Comparison of ENCODE assay signal across 9 mouse cellular contexts in the genomic region with DNA sequence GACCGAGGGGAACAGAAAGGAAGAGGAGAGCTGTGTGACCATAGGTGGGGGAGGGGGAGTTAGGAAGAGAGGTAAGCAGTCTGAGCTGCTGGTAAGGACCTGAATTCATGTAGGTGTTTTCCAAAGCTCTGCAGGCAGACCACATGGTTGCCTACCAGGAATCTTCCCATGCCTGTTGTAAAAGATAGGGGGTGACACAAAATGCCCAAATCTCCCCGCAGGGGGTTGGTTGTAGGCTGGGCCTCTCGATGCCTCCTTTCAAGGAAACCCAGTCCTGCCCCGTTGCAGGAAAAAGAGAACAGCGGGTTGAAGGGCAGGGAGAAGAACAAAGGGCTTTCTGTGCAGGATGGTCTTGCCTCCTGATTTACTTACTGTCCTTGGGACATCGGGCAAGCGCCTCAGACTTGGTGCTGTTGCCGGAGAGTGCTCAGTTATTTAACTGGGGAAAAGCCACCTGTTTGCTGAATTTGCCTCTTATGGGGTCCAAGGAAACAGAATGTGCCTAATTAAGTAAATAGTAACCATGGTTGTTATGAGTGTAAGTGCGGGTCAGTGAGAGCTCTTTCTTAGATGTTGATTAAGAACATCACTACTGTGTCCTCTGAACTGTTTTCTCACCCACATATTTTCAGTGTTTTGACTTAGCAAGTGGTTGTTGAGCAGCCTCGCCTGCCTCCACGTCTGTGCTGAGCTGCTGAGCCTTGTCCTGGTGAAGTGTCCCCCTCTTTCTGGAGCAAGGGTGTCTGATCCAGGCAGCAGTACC.
A peak's percentile ranks its signal among the peaks of the same experiment; 100 is the strongest.
DNase-seq lines count a peak whose midpoint lies in the region; ATAC-seq lines count a peak whose summit lies in the region.
"Had no signal": no experiment of that assay in that cellular context is flagged by ENCODE, and none has a peak within 500 bp of the region (broad histone marks: within the 10 kb centered on the region; RNA-seq: fewer than 3 reads in every experiment).

No protein-coding gene starts in this region.

- WGBS in forebrain, embryonic 13.5 days, result 15% methylated on average over 11 of the region's 11 CpGs
- 14% methylated on average over 11 of the region's 11 CpGs for WGBS in hindbrain, embryonic 12.5 days

- H3K27ac ChIP-seq in brown adipose tissue, adult 24 weeks (replicated peaks; ENCODE audit: low read depth, low read length), result peak overlapping the region; percentile 88
- H3K27ac ChIP-seq in forebrain, embryonic 13.5 days, result no peak overlapping the region
- peak overlapping the region; percentile 40; the same call in 1 of the 2 replicates for H3K27ac ChIP-seq in hindbrain, embryonic 12.5 days

- peak overlapping the region; percentile 62 for H3K4me2 ChIP-seq in forebrain, embryonic 13.5 days
- H3K4me2 ChIP-seq in hindbrain, embryonic 12.5 days (replicated peaks), result peak overlapping the region; percentile 71

- no peaks in the 10 kb centered on the region for H3K36me3 ChIP-seq in forebrain, embryonic 13.5 days (ENCODE audit: poor library complexity, severe bottlenecking)
- H3K36me3 ChIP-seq in hindbrain, embryonic 12.5 days, result no peaks in the 10 kb centered on the region

- H3K4me3 ChIP-seq in brown adipose tissue, adult 24 weeks (ENCODE audit: insufficient read depth, low read depth, low read length), result no peak overlapping the region
- H3K4me3 ChIP-seq in forebrain, embryonic 13.5 days, result peak overlapping the region; percentile 34
- H3K4me3 ChIP-seq in hindbrain, embryonic 12.5 days, result peak overlapping the region; percentile 36
- H3K4me3 ChIP-seq: myocyte had no signal

- DNase-seq in cerebellum, adult 11 months, result peak; percentile 42
- peak; percentile 37 to 51 for DNase-seq in layer of hippocampus, postnatal 36 days
- DNase-seq in mesoderm, embryonic 11.5 days (ENCODE audit: low read depth, low spot score), result peak; percentile 65
- DNase-seq in testis, postnatal 10 days (ENCODE audit: low spot score), result peak; percentile 53

- H3K4me1 ChIP-seq in brown adipose tissue, adult 24 weeks (ENCODE audit: control insufficient read depth, insufficient read depth, insufficient read length, low read length), result peaks cover 19% of the 10 kb centered on the region; the same call in 1 of the 2 replicates
- H3K4me1 ChIP-seq in forebrain, embryonic 13.5 days, result peaks cover 24% of the 10 kb centered on the region
- H3K4me1 ChIP-seq in hindbrain, embryonic 12.5 days, result peaks cover 17% of the 10 kb centered on the region

- ATAC-seq in cerebellum, adult (ENCODE audit: insufficient number of reproducible peaks, low FRiP score, low TSS enrichment), result no peak
- peak; percentile 66 for ATAC-seq in forebrain, embryonic 13.5 days
- peak; percentile 47 for ATAC-seq in hindbrain, embryonic 12.5 days (ENCODE audit: low FRiP score)

- H3K9ac ChIP-seq in forebrain, embryonic 13.5 days, result peak overlapping the region; percentile 57; the same call in 1 of the 2 replicates
- peak overlapping the region; percentile 13; the same call in 1 of the 2 replicates for H3K9ac ChIP-seq in hindbrain, embryonic 12.5 days

- no peaks in the 10 kb centered on the region for H3K27me3 ChIP-seq in forebrain, embryonic 13.5 days
- H3K27me3 ChIP-seq in hindbrain, embryonic 12.5 days, result no peaks in the 10 kb centered on the region

- H3K9me3 ChIP-seq in forebrain, embryonic 13.5 days (replicated peaks), result no peaks in the 10 kb centered on the region
- no peaks in the 10 kb centered on the region for H3K9me3 ChIP-seq in hindbrain, embryonic 12.5 days (replicated peaks)
